Mouse (Mus musculus) adrenal gland, adult 8-10 months (tissue): ENCODE results near the gene Asic2. TPM values are rescaled to one million over a fixed set of nuclear protein-coding genes. Genes with fewer than 3 reads are reported as not detected.
"Not testable (repeated sequence)": the region's sequence is repeated elsewhere in the genome, so short reads cannot be mapped to it uniquely, and the experiment has no call there.

Experiments used
- DNase-seq: peaks from one replicate; pipeline ENCODE4 v3.0.0; 2022
- total RNA-seq, 4 experiments: library from RNA; stranded (reverse); gene quantifications; 2 replicates each; pipeline ENCODE4 v1.2.4; 2022

The Asic2 gene
- total RNA-seq, 4 experiments from 2014 or later: 3.2 to 5.1 (median 4.2) TPM

- DNase-seq: no peak
Measured at GRCm38 (mm10) chr11:81280070-81280469, 688.2 kb downstream of the Asic2 start.

GRCm38 (mm10) chr11:81277406-81277805, 690.9 kb downstream of the Asic2 start:
- DNase-seq: no peak

DNA sequence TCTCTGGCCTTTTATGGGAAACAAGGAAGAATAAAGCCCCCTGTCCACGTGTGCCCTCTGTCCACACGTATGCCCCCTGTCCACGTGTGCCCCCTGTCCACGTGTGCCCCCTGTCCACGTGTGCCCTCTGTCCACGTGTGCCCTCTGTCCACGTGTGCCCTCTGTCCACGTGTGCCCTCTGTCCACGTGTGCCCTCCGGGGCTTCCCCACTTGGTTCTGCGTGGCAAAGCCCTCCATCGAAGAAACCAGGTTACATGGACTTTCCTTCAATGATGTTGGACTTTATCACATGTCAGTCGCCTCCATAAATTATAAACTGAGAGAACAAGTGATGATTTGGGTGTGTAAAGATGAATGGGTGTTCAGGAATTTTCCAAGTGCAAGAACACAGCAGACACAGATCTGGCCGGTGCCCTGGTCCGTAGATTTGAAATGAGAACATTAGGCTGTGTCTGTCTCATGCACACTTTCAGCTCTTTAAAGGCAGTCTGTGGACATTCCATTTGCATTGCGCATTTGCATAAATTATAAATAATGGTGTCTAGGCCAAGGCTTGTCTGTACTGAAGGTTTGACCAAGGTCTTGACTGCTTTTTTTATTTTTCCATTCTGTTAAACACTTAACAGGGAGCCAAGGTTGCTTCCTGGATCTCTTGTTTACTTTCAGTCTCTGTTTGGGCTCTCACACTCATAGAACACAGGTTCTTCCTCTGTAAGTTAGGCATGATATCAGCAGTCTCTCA, 695.4 kb downstream of the Asic2 start:
- DNase-seq: no peak

GRCm38 (mm10) chr11:81271422-81271821, 696.8 kb downstream of the Asic2 start:
- DNase-seq: no peak

GRCm38 (mm10) chr11:81270518-81270917, 697.7 kb downstream of the Asic2 start:
- DNase-seq: no peak

DNA sequence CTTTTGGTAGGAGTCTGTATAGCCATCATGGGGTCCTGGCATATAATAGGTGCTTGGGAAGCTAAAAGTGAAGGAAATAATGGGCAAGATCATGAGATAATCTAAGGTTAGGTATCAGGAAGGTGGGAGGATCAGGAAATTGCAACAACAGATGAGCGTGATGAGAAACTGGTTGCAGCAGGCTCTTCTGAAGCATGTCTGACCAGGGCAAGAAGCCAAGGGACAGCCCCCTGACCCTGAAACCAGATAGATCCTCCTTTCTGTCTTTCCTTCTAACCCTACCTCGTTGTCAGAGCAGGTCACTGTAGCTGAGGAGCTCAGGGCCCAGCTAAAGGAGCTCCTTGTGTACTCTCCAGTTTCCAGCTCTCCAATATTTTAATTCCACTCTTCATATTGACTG, 704.5 kb downstream of the Asic2 start:
- DNase-seq: no peak

DNA sequence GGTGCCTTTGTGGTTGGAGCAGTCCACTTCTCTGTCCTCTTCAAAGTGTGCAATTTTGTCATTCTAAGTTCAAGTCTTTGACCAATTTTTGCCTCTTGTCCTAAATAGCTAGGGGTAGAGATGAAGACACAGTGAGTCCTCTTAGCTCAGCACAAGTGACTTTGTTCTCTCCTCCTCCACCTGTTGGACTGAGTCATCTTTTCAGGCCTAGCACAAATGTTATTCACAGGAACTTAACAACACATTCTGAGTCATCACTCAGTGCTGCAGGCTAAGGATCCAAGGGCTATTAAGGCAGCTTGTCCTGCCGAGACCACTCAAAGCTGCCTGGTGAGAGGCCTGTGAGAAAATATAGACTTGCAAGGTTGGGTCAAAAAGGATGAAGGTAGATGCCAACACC, 705.1 kb downstream of the Asic2 start:
- DNase-seq: no peak

- no peak for DNase-seq
Measured at GRCm38 (mm10) chr11:81261259-81261658, 707.0 kb downstream of the Asic2 start.

- DNase-seq: not testable (repeated sequence)
Measured at GRCm38 (mm10) chr11:81241183-81241582, 727.1 kb downstream of the Asic2 start.

- peak; percentile 6 for DNase-seq
Measured at GRCm38 (mm10) chr11:81239966-81240681, 728.1 kb downstream of the Asic2 start.

GRCm38 (mm10) chr11:81239091-81239490, 729.2 kb downstream of the Asic2 start:
- DNase-seq: no peak

GRCm38 (mm10) chr11:81236070-81236469, 732.2 kb downstream of the Asic2 start:
- DNase-seq: peak; percentile 10

DNA sequence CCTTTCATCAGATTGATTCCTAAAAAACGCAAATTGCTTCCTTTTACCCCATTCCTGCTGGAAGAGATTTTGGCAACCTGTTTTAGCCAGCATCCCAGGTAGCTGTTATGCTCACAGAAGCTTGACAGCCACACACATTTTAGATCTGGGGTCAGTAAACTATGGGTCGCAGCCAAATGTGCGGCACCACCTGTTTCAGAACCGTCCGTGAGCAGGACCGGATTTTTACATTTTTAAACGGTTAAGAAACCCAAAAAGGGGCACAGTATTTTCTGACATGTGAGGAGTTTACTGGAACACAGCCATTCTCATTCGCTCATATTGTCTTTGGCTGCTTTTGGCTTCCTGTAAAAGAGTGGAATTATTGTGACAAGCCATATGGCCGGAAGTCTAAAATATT, 744.9 kb downstream of the Asic2 start:
- no peak for DNase-seq

GRCm38 (mm10) chr11:81220786-81221185, 747.5 kb downstream of the Asic2 start:
- DNase-seq: no peak

DNA sequence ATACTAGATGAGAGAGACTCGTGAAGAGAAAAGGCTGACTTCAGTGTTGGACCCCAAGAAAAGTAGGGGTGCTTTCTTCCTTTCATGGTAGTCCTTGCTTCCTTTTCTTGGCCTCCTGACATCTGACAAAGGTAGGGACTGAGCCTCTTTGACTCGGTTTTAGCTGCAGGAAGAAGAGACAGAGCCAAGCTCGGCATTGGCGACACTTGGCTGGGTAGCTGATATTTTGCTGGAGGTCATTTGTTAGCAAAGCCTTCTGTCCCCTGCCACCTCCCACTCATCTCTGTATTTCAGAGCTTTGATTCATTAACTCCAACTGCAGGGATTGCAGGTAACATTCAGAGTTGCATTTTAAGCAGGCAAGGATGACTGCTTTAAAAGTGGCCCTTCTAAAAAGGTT, 762.8 kb downstream of the Asic2 start:
- DNase-seq: no peak

DNA sequence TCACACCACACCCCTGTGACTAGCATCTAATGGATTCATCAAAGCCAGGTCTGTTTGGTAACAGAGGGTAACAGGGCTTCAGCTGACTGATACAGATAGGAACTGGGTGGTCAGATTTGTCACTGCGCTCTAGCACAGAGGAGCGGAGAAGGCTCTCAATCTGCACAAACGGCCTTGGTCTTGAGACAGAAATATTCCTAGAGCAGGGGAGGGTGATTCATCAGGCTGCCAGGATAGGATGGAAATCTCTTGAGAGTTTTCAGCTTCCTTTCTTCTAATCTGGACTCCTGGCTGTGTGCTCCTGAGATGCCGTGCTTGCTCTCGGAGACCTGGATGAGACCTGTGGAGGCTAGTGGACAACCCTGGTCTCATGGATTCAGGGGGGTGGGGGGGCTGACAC, 765.7 kb downstream of the Asic2 start:
- no peak for DNase-seq

- DNase-seq: no peak
Measured at GRCm38 (mm10) chr11:81193856-81194255, 774.4 kb downstream of the Asic2 start.

- DNase-seq: no peak
Measured at GRCm38 (mm10) chr11:81192155-81192554, 776.1 kb downstream of the Asic2 start.

DNA sequence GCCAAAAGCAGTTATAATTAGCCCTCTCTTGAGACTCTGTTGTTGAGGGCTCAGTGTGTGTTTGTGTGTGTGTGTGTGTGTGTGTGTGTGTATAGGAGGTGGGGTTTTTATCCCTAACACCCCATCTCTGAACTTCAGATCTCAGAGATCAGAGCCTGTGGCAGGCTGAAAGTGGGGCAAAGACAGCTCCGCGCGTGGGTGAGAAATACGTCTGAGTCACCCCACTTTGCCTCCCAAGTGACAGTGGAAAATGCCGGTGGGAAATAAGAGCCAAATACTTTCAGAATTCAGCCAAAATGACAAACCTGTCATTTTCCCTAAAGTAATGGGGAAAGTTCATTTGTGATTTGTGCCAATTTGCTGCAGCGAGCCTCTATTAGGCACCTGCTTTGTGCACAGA, 779.2 kb downstream of the Asic2 start:
- DNase-seq: no peak

GRCm38 (mm10) chr11:81187851-81188250, 780.4 kb downstream of the Asic2 start:
- no peak for DNase-seq

- no peak for DNase-seq
Measured at GRCm38 (mm10) chr11:81184721-81185120, 783.5 kb downstream of the Asic2 start.

DNA sequence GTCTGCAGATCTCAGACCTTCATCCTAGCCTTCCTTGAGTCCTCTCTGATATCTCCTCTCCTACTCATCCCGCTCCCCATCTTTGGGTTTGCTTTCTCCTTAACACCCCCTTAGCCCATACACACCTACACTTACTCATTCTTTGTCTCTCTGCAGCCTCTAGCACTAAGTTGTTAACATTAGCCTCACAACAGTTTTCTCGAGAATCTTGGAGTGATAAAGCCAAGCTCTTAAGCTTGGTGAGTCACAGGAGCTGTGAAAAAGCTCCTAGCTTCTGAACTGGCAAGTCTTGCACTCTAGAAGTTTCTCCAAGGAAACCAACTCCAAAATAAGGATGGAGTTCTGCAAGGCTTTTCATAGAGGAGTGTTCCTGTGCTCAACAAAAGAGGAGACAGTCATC, 803.4 kb downstream of the Asic2 start:
- no peak for DNase-seq

DNA sequence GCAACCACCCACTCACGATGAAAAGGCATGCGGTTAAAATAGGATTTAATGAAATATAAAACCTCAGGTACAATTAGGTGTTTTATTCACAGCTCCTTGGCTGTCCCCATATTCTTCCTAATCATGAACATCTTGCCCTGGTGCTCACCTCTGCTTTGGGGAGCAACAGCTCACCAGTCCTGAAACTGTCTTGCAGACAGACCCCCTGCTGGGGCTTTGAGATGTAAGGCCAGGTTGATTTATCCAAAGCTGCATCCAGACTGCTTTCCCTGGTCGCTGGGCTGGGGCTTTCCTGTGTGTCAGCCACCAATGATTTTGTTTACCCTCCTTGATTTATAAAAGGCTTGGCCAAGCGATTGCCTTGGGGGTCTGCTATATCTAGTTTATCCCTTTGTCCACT, 805.2 kb downstream of the Asic2 start:
- DNase-seq: no peak

DNA sequence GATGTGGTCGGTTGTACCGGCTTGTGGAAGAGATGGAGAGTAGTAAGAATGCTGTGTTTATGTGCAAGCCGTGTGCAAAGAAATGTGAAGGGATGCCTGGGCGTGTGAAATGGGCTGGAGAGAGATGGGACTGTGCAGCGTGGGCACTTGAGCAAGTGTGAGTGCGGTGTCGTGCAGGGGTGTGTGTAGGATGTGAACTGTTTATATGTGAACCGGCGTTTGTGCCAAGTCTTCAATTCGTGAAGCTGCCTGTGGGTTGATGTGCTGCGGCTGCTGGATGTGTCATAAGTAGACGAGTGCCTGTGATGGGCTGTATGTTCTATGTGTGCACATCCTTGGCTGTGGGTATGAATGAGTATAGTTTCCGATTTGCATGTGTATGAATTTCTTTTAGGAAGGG, 814.4 kb downstream of the Asic2 start:
- no peak for DNase-seq
